Mouse (Mus musculus): ENCODE measurements around the gene Olfr968. TPM values are rescaled to one million over a fixed set of nuclear protein-coding genes. Genes with fewer than 3 reads are reported as not detected.

Gene Olfr968
- total RNA-seq (2014; rRNA removed; ENCODE audit: low replicate concordance) (not detected in 2 replicates), polyA plus RNA-seq (2015; fragmentation: Nextera tagmentation; extraction: Ambion mirVana) (not detected in 2 replicates)

- ATAC-seq (ENCODE audit: insufficient read depth, low read depth) (no peak), DNase-seq (ENCODE audit: low spot score) (no peak)
- no peak within 1 kb of the TSS for H3K4me3 ChIP-seq (ENCODE audit: low read depth, low read length)
- no peaks in the 10 kb centered on the region for H3K9me3 ChIP-seq (replicated peaks; ENCODE audit: control insufficient read depth, low read length)
- TF ChIP-seq CTCF (IDR thresholded peaks at IDR 0.05; ENCODE audit: low read depth) (no peak), EP300 (IDR thresholded peaks at IDR 0.05; ENCODE audit: low read depth) (no peak)
- H3K4me1 ChIP-seq (ENCODE audit: control insufficient read depth, insufficient read depth), result no peaks in the 10 kb centered on the region
- WGBS, result 73% methylated on average over 1 of the region's 1 CpGs
- H3K4me2 ChIP-seq (ENCODE audit: low read depth, low read length), result no peak within 1 kb of the TSS
- H3K36me3 ChIP-seq (replicated peaks; ENCODE audit: control insufficient read depth, insufficient read depth, low read length), result no peaks in the 10 kb centered on the region
- H3K9ac ChIP-seq (replicated peaks; ENCODE audit: low read depth, low read length), result no peak within 1 kb of the TSS
- H3K27me3 ChIP-seq (ENCODE audit: control insufficient read depth, insufficient read depth, low read length), result no peaks in the 10 kb centered on the region
- H3K27ac ChIP-seq (ENCODE audit: low read depth), result no peak within 1 kb of the TSS
Observed at GRCm38 (mm10) chr9:39783153-39783552, at the start of gene Olfr968. TSS of gene Olfr968 (minus strand) at chr9:39783253.

- H3K9ac ChIP-seq (replicated peaks; ENCODE audit: low read depth, low read length), result no peak within 1 kb of the TSS
- no peaks in the 10 kb centered on the region for H3K27me3 ChIP-seq (ENCODE audit: control insufficient read depth, insufficient read depth, low read length)
- no peaks in the 10 kb centered on the region for H3K36me3 ChIP-seq (replicated peaks; ENCODE audit: control insufficient read depth, insufficient read depth, low read length)
- TF ChIP-seq EP300 (IDR thresholded peaks at IDR 0.05; ENCODE audit: low read depth) (no peak), CTCF (IDR thresholded peaks at IDR 0.05; ENCODE audit: low read depth) (no peak)
- H3K4me2 ChIP-seq (ENCODE audit: low read depth, low read length), result no peak within 1 kb of the TSS
- H3K4me1 ChIP-seq (ENCODE audit: control insufficient read depth, insufficient read depth), result no peaks in the 10 kb centered on the region
- 62% methylated on average over 4 of the region's 4 CpGs for WGBS
- H3K27ac ChIP-seq (ENCODE audit: low read depth), result no peak within 1 kb of the TSS
- 0 out of 2 replicates have a peak, but pooled peaks cover 3% of the 10 kb centered on the region for H3K9me3 ChIP-seq (replicated peaks; ENCODE audit: control insufficient read depth, low read length)
- no peak within 1 kb of the TSS for H3K4me3 ChIP-seq (ENCODE audit: low read depth, low read length)
- ATAC-seq (ENCODE audit: insufficient read depth, low read depth), result no peak
- no peak for DNase-seq (ENCODE audit: low spot score)
Observed at GRCm38 (mm10) chr9:39808560-39808959, 25.5 kb upstream of the Olfr968 start, which contains the start of gene Olfr970. TSS of gene Olfr970 (plus strand) at chr9:39808860.

GRCm38 (mm10) chr9:39790558-39790957, 7.5 kb upstream of the Olfr968 start, which contains the start of gene Olfr969:
TSS of gene Olfr969 (plus strand) at chr9:39790945.
- H3K27me3 ChIP-seq (ENCODE audit: control insufficient read depth, insufficient read depth, low read length), result no peaks in the 10 kb centered on the region
- no peak within 1 kb of the TSS for H3K4me2 ChIP-seq (ENCODE audit: low read depth, low read length)
- 55% methylated on average over 2 of the region's 2 CpGs for WGBS
- H3K4me1 ChIP-seq (ENCODE audit: control insufficient read depth, insufficient read depth), result no peaks in the 10 kb centered on the region
- no peak within 1 kb of the TSS for H3K9ac ChIP-seq (replicated peaks; ENCODE audit: low read depth, low read length)
- H3K9me3 ChIP-seq (replicated peaks; ENCODE audit: control insufficient read depth, low read length), result no peaks in the 10 kb centered on the region
- DNase-seq (ENCODE audit: low spot score), result no peak
- H3K4me3 ChIP-seq (ENCODE audit: low read depth, low read length), result no peak within 1 kb of the TSS
- H3K27ac ChIP-seq (ENCODE audit: low read depth), result no peak within 1 kb of the TSS
- ATAC-seq (ENCODE audit: insufficient read depth, low read depth), result no peak
- no peaks in the 10 kb centered on the region for H3K36me3 ChIP-seq (replicated peaks; ENCODE audit: control insufficient read depth, insufficient read depth, low read length)
- TF ChIP-seq CTCF (IDR thresholded peaks at IDR 0.05; ENCODE audit: low read depth), result no peak
- TF ChIP-seq EP300 (IDR thresholded peaks at IDR 0.05; ENCODE audit: low read depth), result no peak

GRCm38 (mm10) chr9:39746428-39746827, 36.6 kb downstream of the Olfr968 start:
- ATAC-seq (ENCODE audit: insufficient read depth, low read depth), result no peak
- Histone ChIP-seq H3K27me3 (ENCODE audit: control insufficient read depth, insufficient read depth, low read length) (no peaks in the 10 kb centered on the region), H3K36me3 (replicated peaks; ENCODE audit: control insufficient read depth, insufficient read depth, low read length) (no peaks in the 10 kb centered on the region), H3K4me1 (ENCODE audit: control insufficient read depth, insufficient read depth) (no peaks in the 10 kb centered on the region), H3K9me3 (replicated peaks; ENCODE audit: control insufficient read depth, low read length) (no peaks in the 10 kb centered on the region), H3K9ac (replicated peaks; ENCODE audit: low read depth, low read length) (no peak overlapping the region), H3K4me3 (ENCODE audit: low read depth, low read length) (no peak overlapping the region), H3K27ac (ENCODE audit: low read depth) (no peak overlapping the region), H3K4me2 (ENCODE audit: low read depth, low read length) (no peak overlapping the region)
- WGBS, result 70% methylated on average over 1 of the region's 1 CpGs
- TF ChIP-seq EP300 (IDR thresholded peaks at IDR 0.05; ENCODE audit: low read depth) (no peak), CTCF (IDR thresholded peaks at IDR 0.05; ENCODE audit: low read depth) (no peak)
- DNase-seq (ENCODE audit: low spot score), result no peak

GRCm38 (mm10) chr9:39745949-39746348, 37.1 kb downstream of the Olfr968 start, which contains the start of gene Olfr967:
TSS of gene Olfr967 (plus strand) at chr9:39746249.
- Histone ChIP-seq H3K4me1 (ENCODE audit: control insufficient read depth, insufficient read depth) (no peaks in the 10 kb centered on the region), H3K36me3 (replicated peaks; ENCODE audit: control insufficient read depth, insufficient read depth, low read length) (no peaks in the 10 kb centered on the region), H3K9me3 (replicated peaks; ENCODE audit: control insufficient read depth, low read length) (no peaks in the 10 kb centered on the region), H3K9ac (replicated peaks; ENCODE audit: low read depth, low read length) (no peak within 1 kb of the TSS), H3K27me3 (ENCODE audit: control insufficient read depth, insufficient read depth, low read length) (no peaks in the 10 kb centered on the region), H3K27ac (ENCODE audit: low read depth) (no peak within 1 kb of the TSS), H3K4me2 (ENCODE audit: low read depth, low read length) (no peak within 1 kb of the TSS), H3K4me3 (ENCODE audit: low read depth, low read length) (no peak within 1 kb of the TSS)
- ATAC-seq (ENCODE audit: insufficient read depth, low read depth) (no peak), DNase-seq (ENCODE audit: low spot score) (no peak)
- no peak for TF ChIP-seq EP300 (IDR thresholded peaks at IDR 0.05; ENCODE audit: low read depth)
- TF ChIP-seq CTCF (IDR thresholded peaks at IDR 0.05; ENCODE audit: low read depth), result no peak

GRCm38 (mm10) chr9:39740741-39741140, 42.3 kb downstream of the Olfr968 start:
- H3K27me3 ChIP-seq (ENCODE audit: control insufficient read depth, insufficient read depth, low read length), result no peaks in the 10 kb centered on the region
- H3K4me2 ChIP-seq (ENCODE audit: low read depth, low read length), result no peak overlapping the region
- DNase-seq (ENCODE audit: low spot score) (no peak), ATAC-seq (ENCODE audit: insufficient read depth, low read depth) (no peak)
- no peaks in the 10 kb centered on the region for H3K36me3 ChIP-seq (replicated peaks; ENCODE audit: control insufficient read depth, insufficient read depth, low read length)
- 69% methylated on average over 1 of the region's 1 CpGs for WGBS
- no peaks in the 10 kb centered on the region for H3K9me3 ChIP-seq (replicated peaks; ENCODE audit: control insufficient read depth, low read length)
- H3K27ac ChIP-seq (ENCODE audit: low read depth), result no peak overlapping the region
- TF ChIP-seq CTCF (IDR thresholded peaks at IDR 0.05; ENCODE audit: low read depth), result no peak
- no peak for TF ChIP-seq EP300 (IDR thresholded peaks at IDR 0.05; ENCODE audit: low read depth)
- no peaks in the 10 kb centered on the region for H3K4me1 ChIP-seq (ENCODE audit: control insufficient read depth, insufficient read depth)
- no peak overlapping the region for H3K9ac ChIP-seq (replicated peaks; ENCODE audit: low read depth, low read length)
- H3K4me3 ChIP-seq (ENCODE audit: low read depth, low read length), result no peak overlapping the region
